Mouse (Mus musculus) forebrain, embryonic 16.5 days (tissue): ENCODE results near the gene Bcl11b. TPM values are rescaled to one million over a fixed set of nuclear protein-coding genes. Genes with fewer than 3 reads are reported as not detected.
A peak's percentile ranks its signal among the peaks of the same experiment; 100 is the strongest.

Source experiments
- ATAC-seq: fragments of 200-750 bp; cut with Nextera tagmentation; 2 replicates; pipeline ENCODE4 v1.8.0; 2017; ENCODE audit warnings: mild to moderate bottlenecking, moderate library complexity
- H3K27ac ChIP-seq: fragments of 300-500 bp; sonication (generic); 2 replicates; pipeline ENCODE4 v1.5.1; 2014; ENCODE audit warnings: low read length, control low read depth
- H3K27me3 ChIP-seq: fragments of 300-500 bp; sonication (generic); replicated peaks from 2 replicates; pipeline ENCODE4 v1.6.1; 2014; ENCODE audit warnings: low read length; ENCODE audit not compliant: control insufficient read depth, insufficient read depth
- H3K36me3 ChIP-seq: fragments of 300-500 bp; sonication (generic); 2 replicates; pipeline ENCODE4 v1.6.1; 2014; ENCODE audit not compliant: control insufficient read depth, insufficient read depth
- H3K4me1 ChIP-seq: fragments of 300-500 bp; sonication (generic); replicated peaks from 2 replicates; pipeline ENCODE4 v1.6.1; 2014; ENCODE audit warnings: low read length; ENCODE audit not compliant: control insufficient read depth, insufficient read depth
- H3K4me2 ChIP-seq: fragments of 300-500 bp; sonication (generic); 2 replicates; pipeline ENCODE4 v1.6.1; 2014; ENCODE audit warnings: mild to moderate bottlenecking, low read length, control low read depth
- H3K4me3 ChIP-seq: fragments of 300-500 bp; sonication (generic); replicated peaks from 2 replicates; pipeline ENCODE4 v1.5.1; 2014; ENCODE audit warnings: mild to moderate bottlenecking, low read length, control low read depth
- H3K9ac ChIP-seq: fragments of 300-500 bp; sonication (generic); replicated peaks from 2 replicates; pipeline ENCODE4 v1.6.1; 2014; ENCODE audit warnings: low read depth, low read length, control low read depth
- H3K9me3 ChIP-seq: fragments of 300-500 bp; sonication (generic); 2 replicates; pipeline ENCODE4 v1.6.1; 2016; ENCODE audit warnings: low read length; ENCODE audit not compliant: control insufficient read depth
- WGBS: fragments of 180-500 bp; shearing (Covaris S2); extraction: QIAGEN DNeasy Blood & Tissue Kit; methylation state at CpG from one replicate; pipeline ENCODE4 v1.1.7; 2014; 5-methylcytosine and 5-hydroxymethylcytosine counted together
- polyA plus RNA-seq: library from polyadenylated mRNA; unstranded; fragments of >200 nt; fragmentation: Nextera tagmentation; extraction: Ambion mirVana; gene quantifications from 2 replicates; pipeline ENCODE4 v1.2.1, GENCODE M21; 2015

Bcl11b gene
- polyA plus RNA-seq, 1 experiment from 2014 or later, result 81.4 TPM

DNA sequence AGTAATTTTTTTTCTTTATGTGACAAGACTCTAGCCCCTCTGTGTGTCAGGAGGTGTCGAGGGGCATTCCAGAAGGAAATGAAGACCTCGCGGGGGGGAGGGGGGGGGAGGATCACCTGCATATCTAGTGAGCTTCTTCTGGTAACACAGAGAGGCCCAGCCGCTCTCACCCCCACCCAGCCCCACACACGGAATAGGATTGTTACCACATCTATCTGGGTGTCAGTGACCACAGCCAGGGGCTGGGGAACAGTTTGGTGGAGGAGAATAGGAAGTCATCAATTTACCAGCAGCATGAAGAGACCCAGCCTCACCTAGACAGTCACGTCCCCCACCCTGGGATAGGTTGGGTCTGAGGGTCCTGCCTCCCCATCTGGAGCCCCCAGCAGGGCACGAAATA lies 67.0 kb downstream of the Bcl11b start:
- 85% methylated on average over 7 of the region's 7 CpGs for WGBS
- no peak for ATAC-seq

DNA sequence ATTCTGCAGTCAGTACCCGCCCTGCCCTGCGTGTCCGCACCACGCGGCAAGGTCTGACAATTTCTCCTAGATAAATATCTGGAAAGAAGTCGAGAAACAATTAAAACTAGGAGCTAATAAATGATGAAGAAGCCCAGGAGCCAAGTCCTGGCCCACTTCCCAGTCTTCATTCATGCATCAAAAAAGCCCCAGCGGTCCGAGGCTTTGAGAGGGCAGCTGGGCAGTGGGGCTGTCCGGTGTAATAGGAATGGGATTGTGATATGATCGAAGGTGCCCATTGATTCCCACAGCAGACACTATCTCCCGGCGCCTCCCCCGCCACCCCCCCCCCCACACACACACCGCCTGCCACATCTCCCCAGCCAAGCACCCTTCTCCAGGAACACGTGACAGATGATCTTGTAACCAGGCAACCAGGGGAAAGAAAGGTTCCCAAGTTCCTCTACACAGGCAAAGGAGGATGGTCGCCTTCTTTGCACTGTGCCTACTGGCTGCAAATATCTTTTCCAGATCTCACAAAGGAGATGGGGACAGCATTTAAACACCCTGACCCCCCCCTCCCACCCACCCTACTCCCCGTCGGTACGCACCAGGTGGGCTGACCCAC lies 68.5 kb downstream of the Bcl11b start:
- 19% methylated on average over 16 of the region's 19 CpGs for WGBS
- H3K27ac ChIP-seq, result peak overlapping the region; percentile 70
- H3K36me3 ChIP-seq, result no peaks in the 10 kb centered on the region
- peaks cover 88% of the 10 kb centered on the region for H3K4me1 ChIP-seq
- H3K4me3 ChIP-seq, result 0 out of 2 replicates have a peak overlapping the region, but pooled peaks have one; percentile 23
- H3K27me3 ChIP-seq, result no peaks in the 10 kb centered on the region
- ATAC-seq, result peak; percentile 80
- H3K4me2 ChIP-seq, result peak overlapping the region; percentile 41
- no peaks in the 10 kb centered on the region for H3K9me3 ChIP-seq
- H3K9ac ChIP-seq, result no peak overlapping the region

More for the DNA sequence above, 67.0 kb downstream of the Bcl11b start:
- no peaks in the 10 kb centered on the region for H3K36me3 ChIP-seq
- no peaks in the 10 kb centered on the region for H3K27me3 ChIP-seq
- peaks cover 74% of the 10 kb centered on the region for H3K4me1 ChIP-seq
- H3K4me3 ChIP-seq, result no peak overlapping the region
- 0 out of 2 replicates have a peak overlapping the region, but pooled peaks have one; percentile 10 for H3K9ac ChIP-seq
- no peak overlapping the region for H3K27ac ChIP-seq
- H3K9me3 ChIP-seq, result no peaks in the 10 kb centered on the region
- no peak overlapping the region for H3K4me2 ChIP-seq

DNA sequence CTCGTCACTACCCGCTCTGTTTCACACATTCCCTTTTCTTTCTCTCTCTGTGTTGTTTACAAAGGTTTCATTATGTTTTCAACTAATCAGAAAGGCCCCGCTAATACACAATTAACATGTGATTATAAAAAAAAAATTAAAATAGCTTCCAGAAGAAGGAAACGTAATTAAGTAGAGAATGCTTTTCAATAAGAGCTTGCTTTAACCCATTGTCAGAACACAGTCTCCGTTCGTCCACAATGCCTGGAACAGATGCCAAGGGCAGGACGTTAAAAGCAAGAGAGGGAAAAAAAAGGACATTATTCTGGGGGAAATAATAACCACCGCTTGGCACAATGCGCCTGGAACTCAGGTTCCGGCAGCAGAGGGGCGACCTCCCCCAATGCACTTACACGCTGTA lies 71.3 kb downstream of the Bcl11b start:
- 0 out of 2 replicates have a peak overlapping the region, but pooled peaks have one; percentile 28 for H3K9ac ChIP-seq
- peak overlapping the region; percentile 95 for H3K27ac ChIP-seq
- no peak for ATAC-seq
- peaks cover 100% of the 10 kb centered on the region for H3K4me1 ChIP-seq
- no peaks in the 10 kb centered on the region for H3K36me3 ChIP-seq
- H3K4me3 ChIP-seq, result no peak overlapping the region
- H3K9me3 ChIP-seq, result no peaks in the 10 kb centered on the region
- H3K4me2 ChIP-seq, result peak overlapping the region; percentile 46
- WGBS, result 6% methylated on average over 12 of the region's 12 CpGs
- no peaks in the 10 kb centered on the region for H3K27me3 ChIP-seq

DNA sequence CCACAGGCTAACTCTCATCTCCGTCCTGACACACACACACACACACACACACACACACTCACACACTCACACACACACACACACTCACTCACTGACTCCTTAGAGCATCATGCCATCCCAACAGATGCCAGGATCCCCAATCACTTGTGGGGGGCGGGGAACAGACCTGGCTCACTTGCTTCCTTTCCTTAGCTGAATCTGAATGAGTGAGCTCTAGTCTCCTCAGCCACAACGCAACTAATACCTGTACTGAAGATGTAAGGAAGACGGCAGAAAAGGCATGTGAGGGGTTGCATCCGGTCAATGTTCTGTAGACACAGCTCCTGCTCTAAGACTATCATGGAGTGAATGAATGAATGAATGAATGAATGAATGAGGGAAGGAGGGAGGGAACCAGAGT lies 71.9 kb downstream of the Bcl11b start:
- WGBS, result 44% methylated on average over 5 of the region's 5 CpGs
- Histone ChIP-seq H3K4me1 (peaks cover 100% of the 10 kb centered on the region), H3K27me3 (no peaks in the 10 kb centered on the region), H3K27ac (peak overlapping the region; percentile 95), H3K9ac (no peak overlapping the region), H3K4me2 (peak overlapping the region; percentile 46), H3K4me3 (no peak overlapping the region), H3K36me3 (no peaks in the 10 kb centered on the region), H3K9me3 (no peaks in the 10 kb centered on the region)
- no peak for ATAC-seq

GRCm38 (mm10) chr12:107930611-107931350 lies 72.6 kb downstream of the Bcl11b start:
- Histone ChIP-seq H3K9me3 (no peaks in the 10 kb centered on the region), H3K27me3 (no peaks in the 10 kb centered on the region), H3K27ac (peak overlapping the region; percentile 95), H3K4me2 (peak overlapping the region; percentile 46), H3K9ac (peak overlapping the region; percentile 46), H3K4me1 (peaks cover 99% of the 10 kb centered on the region), H3K36me3 (no peaks in the 10 kb centered on the region), H3K4me3 (no peak overlapping the region; the same call in 1 of the 2 replicates)
- WGBS, result 15% methylated on average over 28 of the region's 28 CpGs
- peak; percentile 27 for ATAC-seq

- Histone ChIP-seq H3K27ac (peak overlapping the region; percentile 95), H3K36me3 (no peaks in the 10 kb centered on the region), H3K4me1 (peaks cover 97% of the 10 kb centered on the region), H3K4me3 (peak overlapping the region; percentile 14), H3K27me3 (no peaks in the 10 kb centered on the region), H3K9me3 (no peaks in the 10 kb centered on the region), H3K4me2 (peak overlapping the region; percentile 59), H3K9ac (peak overlapping the region; percentile 33; the same call in 1 of the 2 replicates)
- ATAC-seq, result no peak
- WGBS, result 25% methylated on average over 7 of the region's 7 CpGs
These were observed 74.5 kb downstream of the Bcl11b start for GRCm38 (mm10) chr12:107928905-107929304.

DNA sequence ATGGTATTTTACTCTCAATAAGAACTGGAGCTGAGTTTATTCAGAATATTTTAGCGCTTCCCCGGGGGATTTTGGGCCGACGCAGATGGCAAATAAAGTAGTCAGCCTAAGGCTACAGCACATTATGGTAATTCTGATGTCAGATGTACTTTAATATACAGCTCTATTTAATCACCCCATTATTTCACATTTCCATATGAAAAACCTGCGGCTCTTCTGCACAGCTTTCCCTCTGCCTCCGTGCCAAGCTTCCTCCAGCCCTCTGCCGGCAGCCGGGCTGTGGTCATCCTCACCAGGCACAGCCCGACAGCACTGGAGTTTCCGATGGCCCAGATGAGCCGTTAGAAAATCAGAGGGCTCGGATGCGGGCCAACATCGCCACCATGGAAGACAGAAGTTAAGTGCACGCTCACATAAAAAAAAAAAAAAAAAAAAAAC lies 74.9 kb downstream of the Bcl11b start:
- ATAC-seq, result peak; percentile 75
- H3K9me3 ChIP-seq, result no peaks in the 10 kb centered on the region
- H3K36me3 ChIP-seq, result no peaks in the 10 kb centered on the region
- peak overlapping the region; percentile 24 for H3K4me3 ChIP-seq
- H3K27ac ChIP-seq, result peak overlapping the region; percentile 95
- H3K4me1 ChIP-seq, result peaks cover 96% of the 10 kb centered on the region
- WGBS, result 11% methylated on average over 15 of the region's 15 CpGs
- H3K9ac ChIP-seq, result peak overlapping the region; percentile 45; the same call in 1 of the 2 replicates
- H3K27me3 ChIP-seq, result no peaks in the 10 kb centered on the region
- H3K4me2 ChIP-seq, result peak overlapping the region; percentile 59

GRCm38 (mm10) chr12:107927961-107928431 lies 75.4 kb downstream of the Bcl11b start:
- H3K4me2 ChIP-seq, result peak overlapping the region; percentile 59
- peak overlapping the region; percentile 24 for H3K4me3 ChIP-seq
- WGBS, result 9% methylated on average over 10 of the region's 10 CpGs

DNA sequence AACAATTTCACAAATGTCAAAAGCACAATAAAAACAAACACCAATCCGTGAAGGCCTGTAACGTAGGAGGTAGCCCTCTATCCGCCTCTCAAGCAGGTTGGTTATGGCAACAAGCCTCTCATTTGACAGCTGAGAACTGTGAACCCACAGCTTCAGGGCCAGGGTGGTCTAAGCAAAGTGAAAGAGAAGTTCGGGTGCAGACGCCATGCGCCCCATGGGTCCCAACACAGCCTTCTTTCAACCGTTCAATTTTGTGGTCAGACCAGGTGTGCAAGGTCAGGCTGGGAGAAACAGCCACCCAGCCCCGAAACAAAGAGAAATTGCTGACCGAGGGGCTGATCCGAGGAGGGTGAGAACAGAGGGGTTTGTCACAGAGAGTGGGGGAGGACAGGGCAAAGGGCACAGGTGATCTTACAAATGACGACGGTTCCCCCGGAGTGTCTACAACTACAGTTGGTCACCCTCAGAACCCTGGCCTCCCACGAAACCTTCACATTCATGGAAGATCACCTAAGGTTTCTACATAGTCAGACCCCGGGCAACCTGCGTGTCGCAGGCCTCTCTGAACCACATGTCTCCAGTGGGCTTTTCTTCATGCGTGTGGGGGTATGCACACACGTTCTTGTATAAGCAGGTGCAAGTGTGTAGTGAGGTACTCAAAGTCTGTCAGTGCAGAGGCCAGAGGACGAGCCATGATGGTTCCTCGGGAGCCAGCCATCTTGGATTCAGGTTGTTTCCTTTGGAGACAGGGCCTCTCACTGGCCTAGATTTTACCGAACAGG lies 77.1 kb downstream of the Bcl11b start:
- Histone ChIP-seq H3K9ac (no peak overlapping the region), H3K4me3 (no peak overlapping the region), H3K36me3 (no peaks in the 10 kb centered on the region), H3K4me2 (no peak overlapping the region), H3K27ac (peak overlapping the region; percentile 25), H3K9me3 (no peaks in the 10 kb centered on the region), H3K4me1 (peaks cover 88% of the 10 kb centered on the region), H3K27me3 (no peaks in the 10 kb centered on the region)
- ATAC-seq, result no peak
- 91% methylated on average over 22 of the region's 22 CpGs for WGBS

More at GRCm38 (mm10) chr12:107927961-107928431, 75.4 kb downstream of the Bcl11b start:
- Histone ChIP-seq H3K9me3 (no peaks in the 10 kb centered on the region), H3K4me1 (peaks cover 96% of the 10 kb centered on the region), H3K9ac (peak overlapping the region; percentile 45), H3K27me3 (no peaks in the 10 kb centered on the region), H3K27ac (peak overlapping the region; percentile 95), H3K36me3 (no peaks in the 10 kb centered on the region)
- ATAC-seq, result peak; percentile 79
